Mouse (Mus musculus) bone marrow macrophage, adult 2 months (primary cell): ENCODE measurements around the gene 4933428G20Rik.

Source experiments
- CTCF ChIP-seq: IDR thresholded peaks from 2 replicates; pipeline ENCODE4 v1.5.1; 2012; ENCODE audit warnings: low read depth, mild to moderate bottlenecking, low read length, moderate library complexity
- POLR2A ChIP-seq: IDR thresholded peaks from 2 replicates; pipeline ENCODE4 v1.6.1; 2012; ENCODE audit warnings: mild to moderate bottlenecking, low read depth, low read length, borderline replicate concordance

- TF ChIP-seq CTCF: no peak
- no peak for TF ChIP-seq POLR2A
Measured at GRCm38 (mm10) chr11:97523827-97524261, 23.7 kb upstream of the 4933428G20Rik start.
